Mouse (Mus musculus): ENCODE results near the gene Nat8f7.
"Not testable (repeated sequence)": the region's sequence is repeated elsewhere in the genome, so short reads cannot be mapped to it uniquely, and the experiment has no call there.

Gene Nat8f7

DNA sequence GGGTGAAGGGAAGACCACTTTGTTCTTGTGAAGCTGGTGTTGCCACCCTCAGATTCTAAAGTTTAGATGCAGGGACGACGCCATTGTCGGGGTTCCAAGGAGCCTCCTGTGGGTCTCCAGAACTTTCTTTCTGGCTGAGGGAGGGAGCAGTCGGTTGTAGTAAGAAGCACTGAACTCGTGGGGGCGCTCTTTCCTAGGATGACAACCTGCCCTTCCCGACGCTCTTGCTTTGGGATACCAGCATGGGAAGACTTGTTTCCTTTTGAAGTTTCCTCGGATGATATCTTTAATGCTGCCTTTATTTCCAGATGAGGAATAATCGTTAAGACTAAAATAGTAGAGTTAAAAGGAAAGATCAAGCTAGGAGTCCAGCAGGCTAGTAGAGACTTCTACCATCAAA is at the start of gene Nat8f7:
Gene Nat8f7 (minus strand): TSS at position 101 of the 400 bp plus-strand sequence.
- not testable (repeated sequence) for DNase-seq (ENCODE audit: low read depth, low spot score)

DNA sequence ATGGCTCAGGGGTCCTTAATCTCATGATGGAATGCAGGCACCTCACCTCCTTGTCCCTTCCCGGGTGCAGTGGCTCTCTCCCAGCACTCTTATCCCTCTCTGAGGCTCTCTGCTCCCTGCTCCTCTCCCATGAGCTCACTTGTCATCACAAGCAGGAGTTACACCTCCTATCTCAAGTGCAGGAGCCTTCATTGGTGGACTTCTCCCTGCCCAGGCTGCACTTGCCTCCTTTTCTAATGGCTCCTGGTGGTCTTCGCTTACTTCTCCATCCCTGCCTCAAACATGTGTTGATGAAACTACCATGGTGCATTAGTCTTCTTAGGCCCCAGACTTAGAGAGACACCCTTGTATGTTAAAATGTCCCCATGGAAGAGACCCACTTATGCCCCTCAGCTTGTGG is 49.7 kb upstream of the Nat8f7 start:
- not testable (repeated sequence) for DNase-seq (ENCODE audit: low read depth, low spot score)

DNA sequence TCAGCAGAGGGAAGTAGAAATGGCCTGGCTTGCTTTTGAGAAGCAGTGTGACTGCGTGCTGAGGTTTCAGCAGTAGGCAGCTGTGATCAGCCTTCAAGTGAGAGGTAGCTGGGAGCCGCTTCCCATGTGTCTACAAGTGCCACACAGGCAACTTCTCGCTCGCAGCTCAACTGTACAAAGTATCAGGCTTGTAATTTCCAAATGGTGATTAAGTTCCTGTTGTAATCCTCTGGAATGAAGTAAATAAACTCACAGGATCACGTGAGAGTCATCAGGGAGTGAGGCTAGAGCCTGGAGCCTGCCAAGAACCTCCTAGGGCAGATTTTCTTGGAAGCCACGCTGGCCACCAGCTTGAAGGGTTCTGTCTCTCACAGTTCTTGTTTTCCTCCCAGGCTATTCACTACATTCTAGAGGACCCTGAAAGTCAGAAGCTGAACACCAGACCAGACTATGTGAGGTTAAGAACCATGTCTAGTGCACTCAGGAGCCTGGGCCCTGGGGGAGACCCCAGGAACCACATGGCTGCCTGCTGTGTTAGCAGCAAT is 42.8 kb upstream of the Nat8f7 start:
- DNase-seq (ENCODE audit: low read depth, low spot score), result not testable (repeated sequence)

GRCm38 (mm10) chr6:85709607-85710006 is 3.4 kb downstream of the Nat8f7 start:
- not testable (repeated sequence) for DNase-seq (ENCODE audit: low read depth, low spot score)

DNA sequence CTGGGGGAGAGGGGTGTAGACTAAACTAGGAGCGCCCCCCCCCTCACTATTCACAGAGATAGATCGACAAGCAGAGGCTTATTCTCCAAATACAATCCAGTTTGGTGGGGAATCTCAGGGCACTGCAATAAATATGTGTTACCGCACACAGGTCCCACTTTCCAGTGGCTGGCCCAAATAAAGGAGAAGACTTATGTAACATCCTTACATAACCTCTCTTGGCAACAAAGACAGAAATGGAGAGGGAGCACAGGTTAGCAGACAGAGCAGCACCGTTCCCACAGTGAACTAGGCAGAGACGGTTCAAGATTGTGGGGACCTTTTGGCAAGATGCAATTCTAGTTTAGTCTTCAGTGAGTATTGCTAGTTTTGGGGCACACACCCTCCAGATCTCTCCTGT is 3.8 kb downstream of the Nat8f7 start:
- DNase-seq (ENCODE audit: low read depth, low spot score), result not testable (repeated sequence)

DNA sequence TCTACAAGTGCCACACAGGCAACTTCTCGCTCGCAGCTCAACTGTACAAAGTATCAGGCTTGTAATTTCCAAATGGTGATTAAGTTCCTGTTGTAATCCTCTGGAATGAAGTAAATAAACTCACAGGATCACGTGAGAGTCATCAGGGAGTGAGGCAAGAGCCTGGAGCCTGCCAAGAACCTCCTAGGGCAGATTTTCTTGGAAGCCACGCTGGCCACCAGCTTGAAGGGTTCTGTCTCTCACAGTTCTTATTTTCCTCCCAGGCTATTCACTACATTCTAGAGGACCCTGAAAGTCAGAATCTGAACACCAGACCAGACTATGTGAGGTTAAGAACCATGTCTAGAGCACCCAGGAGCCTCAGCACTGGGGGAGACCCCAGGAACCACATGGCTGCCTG is 11.1 kb downstream of the Nat8f7 start:
- DNase-seq (ENCODE audit: low read depth, low spot score), result not testable (repeated sequence)
